Mouse (Mus musculus) thymus, adult 2 months (tissue): ENCODE data around the gene Shisa5. TPM values are rescaled to one million over a fixed set of nuclear protein-coding genes. Genes with fewer than 3 reads are reported as not detected.

Experiments
- DNase-seq: peaks from one replicate; pipeline ENCODE4 v3.0.0; 2021
- H3K27ac ChIP-seq: fragments of 200-500 bp; 2 replicates; pipeline ENCODE4 v1.5.1; 2012; ENCODE audit warnings: low read length, control low read depth; ENCODE audit not compliant: control insufficient read depth, insufficient read depth
- H3K27me3 ChIP-seq: fragments of 200-500 bp; 2 replicates; pipeline ENCODE4 v1.6.1; 2012; ENCODE audit warnings: mild to moderate bottlenecking, low read length, moderate library complexity, mixed read lengths; ENCODE audit not compliant: control insufficient read depth, insufficient read depth
- H3K36me3 ChIP-seq: fragments of 200-500 bp; 2 replicates; pipeline ENCODE4 v1.6.1; 2012; ENCODE audit warnings: mild to moderate bottlenecking, low read length, moderate library complexity; ENCODE audit not compliant: control insufficient read depth, insufficient read depth
- H3K4me1 ChIP-seq: fragments of 200-500 bp; replicated peaks from 2 replicates; pipeline ENCODE4 v1.6.1; 2012; ENCODE audit warnings: low read length; ENCODE audit not compliant: control insufficient read depth, insufficient read depth
- H3K4me3 ChIP-seq: fragments of 200-500 bp; 2 replicates; pipeline ENCODE4 v1.5.1; 2012; ENCODE audit warnings: mild to moderate bottlenecking, low read length, control low read depth, moderate library complexity; ENCODE audit not compliant: control insufficient read depth, insufficient read depth
- CTCF ChIP-seq: fragments of 200-500 bp; IDR thresholded peaks from 2 replicates; pipeline ENCODE4 v1.5.1; 2012; ENCODE audit warnings: mild to moderate bottlenecking, control low read depth, low read length, moderate library complexity, borderline replicate concordance; ENCODE audit not compliant: control insufficient read depth, poor library complexity, insufficient read depth; ENCODE audit errors: extremely low read depth
- POLR2A ChIP-seq: fragments of 200-500 bp; IDR thresholded peaks from 2 replicates; pipeline ENCODE4 v1.6.1; 2012; ENCODE audit warnings: mild to moderate bottlenecking, low read length, control low read depth, moderate library complexity; ENCODE audit not compliant: control insufficient read depth, poor library complexity, insufficient read depth; ENCODE audit errors: extremely low read depth
- whole genome bisulfite sequencing: fragments of 180-500 bp; shearing (Covaris S2); methylation state at CpG from one replicate; pipeline ENCODE4 v1.1.7; 2018; 5-methylcytosine and 5-hydroxymethylcytosine counted together
- polyA plus RNA-seq: library from polyadenylated mRNA; depleted of rRNA; stranded (reverse); fragments of >200 nt; gene quantifications from 2 replicates; pipeline ENCODE4 v1.2.3, GENCODE M21; 2012

Shisa5 gene
- polyA plus RNA-seq, 1 experiment, result 2,648 TPM

- WGBS, result 97% methylated on average over 8 of the region's 8 CpGs
Observed at GRCm38 (mm10) chr9:109031686-109032085, 6.7 kb upstream of the Shisa5 start.

DNA sequence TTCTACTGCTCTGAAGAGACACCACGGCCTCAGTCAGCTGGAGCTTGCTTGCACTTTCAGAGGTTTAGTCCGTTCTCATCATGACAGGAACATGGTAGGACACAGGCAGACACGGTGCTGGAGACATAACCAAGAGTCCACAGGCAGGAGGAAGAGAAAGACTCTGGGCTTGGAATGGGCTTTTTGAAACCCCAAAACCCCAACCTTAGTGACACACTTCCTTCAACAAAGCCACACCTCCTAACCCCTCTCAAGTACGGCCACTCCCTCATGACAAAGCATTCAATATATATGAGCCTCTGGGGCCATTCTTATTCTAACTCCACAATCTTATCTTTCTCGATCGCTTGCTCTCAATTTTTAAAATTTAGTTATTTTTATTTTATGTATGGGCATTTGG is 5.9 kb upstream of the Shisa5 start:
- no peak for DNase-seq
- 76% methylated on average over 6 of the region's 6 CpGs for WGBS
- Histone ChIP-seq H3K36me3 (no peaks in the 10 kb centered on the region), H3K4me3 (no peak overlapping the region), H3K4me1 (peaks cover 3% of the 10 kb centered on the region; the same call in 1 of the 2 replicates), H3K27ac (no peak overlapping the region), H3K27me3 (no peaks in the 10 kb centered on the region)
- TF ChIP-seq CTCF (no peak), POLR2A (no peak)

More at GRCm38 (mm10) chr9:109031686-109032085, 6.7 kb upstream of the Shisa5 start:
- no peaks in the 10 kb centered on the region for H3K36me3 ChIP-seq
- no peak for DNase-seq
- peaks cover 3% of the 10 kb centered on the region; the same call in 1 of the 2 replicates for H3K4me1 ChIP-seq
- H3K27ac ChIP-seq, result no peak overlapping the region
- no peak for TF ChIP-seq POLR2A
- TF ChIP-seq CTCF, result no peak
- no peak overlapping the region for H3K4me3 ChIP-seq
- H3K27me3 ChIP-seq, result no peaks in the 10 kb centered on the region

GRCm38 (mm10) chr9:109038901-109039364 is 568 bp downstream of the Shisa5 start:
- Histone ChIP-seq H3K36me3 (no peaks in the 10 kb centered on the region), H3K27me3 (no peaks in the 10 kb centered on the region), H3K4me3 (peak overlapping the region; percentile 79), H3K27ac (no peak overlapping the region), H3K4me1 (peaks cover 16% of the 10 kb centered on the region)
- TF ChIP-seq CTCF, result no peak
- no peak for TF ChIP-seq POLR2A
- DNase-seq, result no peak
- WGBS, result 34% methylated on average over 8 of the region's 8 CpGs

GRCm38 (mm10) chr9:109039681-109040080 is 1.3 kb downstream of the Shisa5 start:
- H3K4me1 ChIP-seq, result peaks cover 16% of the 10 kb centered on the region
- 76% methylated on average over 4 of the region's 4 CpGs for WGBS
- no peak overlapping the region for H3K27ac ChIP-seq
- H3K36me3 ChIP-seq, result no peaks in the 10 kb centered on the region
- H3K4me3 ChIP-seq, result no peak overlapping the region
- H3K27me3 ChIP-seq, result no peaks in the 10 kb centered on the region
- no peak for DNase-seq
- TF ChIP-seq POLR2A, result no peak
- no peak for TF ChIP-seq CTCF

- Histone ChIP-seq H3K4me1 (peaks cover 16% of the 10 kb centered on the region), H3K4me3 (no peak overlapping the region), H3K27ac (no peak overlapping the region), H3K36me3 (no peaks in the 10 kb centered on the region), H3K27me3 (no peaks in the 10 kb centered on the region)
- no peak for TF ChIP-seq POLR2A
- no peak for TF ChIP-seq CTCF
- DNase-seq, result no peak
- 92% methylated on average over 8 of the region's 8 CpGs for WGBS
Observed at GRCm38 (mm10) chr9:109040216-109040615, 1.9 kb downstream of the Shisa5 start.

DNA sequence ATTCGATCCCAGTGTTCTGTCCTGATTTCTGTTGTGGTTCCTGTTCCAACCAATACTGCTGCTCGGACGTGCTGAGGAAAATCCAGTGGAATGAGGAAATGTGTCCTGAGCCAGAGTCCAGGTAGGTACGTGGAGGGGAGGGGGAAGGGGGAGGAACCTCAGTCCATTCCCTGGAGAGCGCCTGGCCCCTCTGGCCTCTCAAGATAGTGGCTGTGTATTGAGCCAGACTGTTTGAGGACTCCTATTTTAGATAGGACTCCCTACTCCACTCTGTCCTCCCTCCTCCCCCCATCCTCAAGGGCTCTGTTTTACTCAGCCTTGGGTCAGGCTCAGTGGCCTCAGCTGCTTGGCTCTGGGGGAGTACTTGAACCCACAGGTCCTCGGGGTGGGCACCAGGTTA is 2.5 kb downstream of the Shisa5 start:
- no peaks in the 10 kb centered on the region for H3K36me3 ChIP-seq
- TF ChIP-seq CTCF, result no peak
- TF ChIP-seq POLR2A, result no peak
- H3K4me1 ChIP-seq, result peaks cover 16% of the 10 kb centered on the region
- H3K27ac ChIP-seq, result no peak overlapping the region
- H3K27me3 ChIP-seq, result no peaks in the 10 kb centered on the region
- H3K4me3 ChIP-seq, result no peak overlapping the region
- WGBS, result 89% methylated on average over 6 of the region's 6 CpGs
- no peak for DNase-seq

- H3K27me3 ChIP-seq, result no peaks in the 10 kb centered on the region
- H3K4me3 ChIP-seq, result no peak overlapping the region
- no peaks in the 10 kb centered on the region for H3K36me3 ChIP-seq
- WGBS, result 90% methylated on average over 7 of the region's 7 CpGs
- no peak for TF ChIP-seq POLR2A
- TF ChIP-seq CTCF, result no peak
- H3K27ac ChIP-seq, result no peak overlapping the region
- no peak for DNase-seq
- peaks cover 16% of the 10 kb centered on the region for H3K4me1 ChIP-seq
Observed at GRCm38 (mm10) chr9:109041351-109041750, 3.0 kb downstream of the Shisa5 start.
